Mouse (Mus musculus) hindbrain, embryonic 11.5 days (tissue): ENCODE results near the gene Ambra1. TPM values are rescaled to one million over a fixed set of nuclear protein-coding genes. Genes with fewer than 3 reads are reported as not detected.

Experiments used
- ATAC-seq: fragments of 200-750 bp; cut with Nextera tagmentation; 2 replicates; pipeline ENCODE4 v1.8.0; 2017; ENCODE audit warnings: mild to moderate bottlenecking, moderate TSS enrichment, moderate library complexity; ENCODE audit not compliant: low FRiP score
- DNase-seq: peaks from one replicate; pipeline ENCODE4 v3.0.0-alpha.2; 2015; ENCODE audit warnings: low spot score
- H3K27ac ChIP-seq: fragments of 300-500 bp; sonication (generic); 2 replicates; pipeline ENCODE4 v1.5.1; 2014; ENCODE audit warnings: mild to moderate bottlenecking, low read depth, low read length
- H3K27me3 ChIP-seq: fragments of 300-500 bp; sonication (generic); 2 replicates; pipeline ENCODE4 v1.6.1; 2014; ENCODE audit warnings: mild to moderate bottlenecking, low read length, moderate library complexity, mixed read lengths; ENCODE audit not compliant: control insufficient read depth, insufficient read depth
- H3K36me3 ChIP-seq: fragments of 300-500 bp; sonication (generic); 2 replicates; pipeline ENCODE4 v1.6.1; 2014; ENCODE audit warnings: mild to moderate bottlenecking, low read length, moderate library complexity, mixed read lengths; ENCODE audit not compliant: control insufficient read depth, insufficient read depth
- H3K4me1 ChIP-seq: fragments of 300-500 bp; sonication (generic); replicated peaks from 2 replicates; pipeline ENCODE4 v1.6.1; 2014; ENCODE audit warnings: low read length, mixed read lengths; ENCODE audit not compliant: control insufficient read depth, insufficient read depth
- H3K4me2 ChIP-seq: fragments of 300-500 bp; sonication (generic); replicated peaks from 2 replicates; pipeline ENCODE4 v1.6.1; 2014; ENCODE audit warnings: mild to moderate bottlenecking, low read depth, low read length
- H3K4me3 ChIP-seq: fragments of 300-500 bp; sonication (generic); 2 replicates; pipeline ENCODE4 v1.5.1; 2014; ENCODE audit warnings: low read depth, low read length
- H3K9ac ChIP-seq: fragments of 300-500 bp; sonication (generic); 2 replicates; pipeline ENCODE4 v1.6.1; 2014; ENCODE audit warnings: low read depth, low read length
- H3K9me3 ChIP-seq: fragments of 300-500 bp; sonication (generic); 2 replicates; pipeline ENCODE4 v1.6.1; 2016; ENCODE audit warnings: low read length; ENCODE audit not compliant: control insufficient read depth
- WGBS: fragments of 180-500 bp; shearing (Covaris S2); extraction: QIAGEN DNeasy Blood & Tissue Kit; methylation state at CpG from one replicate; pipeline ENCODE4 v1.1.7; 2014; 5-methylcytosine and 5-hydroxymethylcytosine counted together
- polyA plus RNA-seq: library from polyadenylated mRNA; unstranded; fragments of >200 nt; fragmentation: Nextera tagmentation; extraction: Ambion mirVana; gene quantifications from 2 replicates; pipeline ENCODE4 v1.2.1, GENCODE M21; 2014

Ambra1 gene
- polyA plus RNA-seq, 1 experiment from 2014 or later = 19.2 TPM

GRCm38 (mm10) chr2:91912616-91913015, 182.7 kb downstream of the Ambra1 start:
- H3K27me3 ChIP-seq = no peaks in the 10 kb centered on the region
- H3K27ac ChIP-seq = no peak overlapping the region
- DNase-seq (no peak), ATAC-seq (no peak)
- H3K36me3 ChIP-seq = peaks cover 13% of the 10 kb centered on the region
- H3K9ac ChIP-seq = no peak overlapping the region
- H3K4me1 ChIP-seq = no peaks in the 10 kb centered on the region
- 87% methylated on average over 3 of the region's 3 CpGs for WGBS
- H3K9me3 ChIP-seq = no peaks in the 10 kb centered on the region
- H3K4me3 ChIP-seq = no peak overlapping the region
- H3K4me2 ChIP-seq = no peak overlapping the region

GRCm38 (mm10) chr2:91913328-91914110, 183.6 kb downstream of the Ambra1 start:
- Histone ChIP-seq H3K36me3 (peaks cover 19% of the 10 kb centered on the region), H3K4me1 (no peaks in the 10 kb centered on the region), H3K27me3 (no peaks in the 10 kb centered on the region), H3K9ac (no peak overlapping the region), H3K27ac (no peak overlapping the region), H3K4me3 (no peak overlapping the region), H3K4me2 (no peak overlapping the region), H3K9me3 (no peaks in the 10 kb centered on the region)
- 88% methylated on average over 7 of the region's 7 CpGs for WGBS
- ATAC-seq = no peak
- DNase-seq = no peak

GRCm38 (mm10) chr2:91916346-91916977, 186.5 kb downstream of the Ambra1 start:
- H3K4me1 ChIP-seq = 0 out of 2 replicates have a peak, but pooled peaks cover 2% of the 10 kb centered on the region
- H3K4me2 ChIP-seq = no peak overlapping the region
- no peak overlapping the region for H3K9ac ChIP-seq
- H3K9me3 ChIP-seq = no peaks in the 10 kb centered on the region
- peaks cover 9% of the 10 kb centered on the region; the same call in 1 of the 2 replicates for H3K27me3 ChIP-seq
- ATAC-seq (no peak), DNase-seq (no peak)
- WGBS = 93% methylated on average over 7 of the region's 7 CpGs
- no peak overlapping the region for H3K4me3 ChIP-seq
- H3K36me3 ChIP-seq = peaks cover 19% of the 10 kb centered on the region
- no peak overlapping the region for H3K27ac ChIP-seq

- no peak overlapping the region for H3K4me3 ChIP-seq
- WGBS = 87% methylated on average over 7 of the region's 7 CpGs
- ATAC-seq = no peak
- H3K27ac ChIP-seq = no peak overlapping the region
- H3K9me3 ChIP-seq = no peaks in the 10 kb centered on the region
- H3K4me2 ChIP-seq = no peak overlapping the region
- 0 out of 2 replicates have a peak, but pooled peaks cover 2% of the 10 kb centered on the region for H3K4me1 ChIP-seq
- H3K27me3 ChIP-seq = peaks cover 13% of the 10 kb centered on the region
- H3K9ac ChIP-seq = no peak overlapping the region
- DNase-seq = no peak
- H3K36me3 ChIP-seq = peaks cover 15% of the 10 kb centered on the region
Observed at GRCm38 (mm10) chr2:91917096-91917495, 187.2 kb downstream of the Ambra1 start.

GRCm38 (mm10) chr2:91920130-91920529, 190.2 kb downstream of the Ambra1 start:
- H3K4me2 ChIP-seq = no peak overlapping the region
- no peaks in the 10 kb centered on the region for H3K9me3 ChIP-seq
- H3K27ac ChIP-seq = no peak overlapping the region
- no peak for ATAC-seq
- no peak overlapping the region for H3K4me3 ChIP-seq
- 72% methylated on average over 4 of the region's 4 CpGs for WGBS
- H3K4me1 ChIP-seq = 0 out of 2 replicates have a peak, but pooled peaks cover 2% of the 10 kb centered on the region
- peaks cover 10% of the 10 kb centered on the region; the same call in 1 of the 2 replicates for H3K36me3 ChIP-seq
- no peak for DNase-seq
- peaks cover 30% of the 10 kb centered on the region for H3K27me3 ChIP-seq
- no peak overlapping the region for H3K9ac ChIP-seq

GRCm38 (mm10) chr2:91921181-91921789, 191.4 kb downstream of the Ambra1 start:
- Histone ChIP-seq H3K4me3 (peak overlapping the region; percentile 47), H3K9ac (no peak overlapping the region), H3K36me3 (peaks cover 10% of the 10 kb centered on the region; the same call in 1 of the 2 replicates), H3K27me3 (peaks cover 30% of the 10 kb centered on the region), H3K4me1 (0 out of 2 replicates have a peak, but pooled peaks cover 2% of the 10 kb centered on the region), H3K4me2 (peak overlapping the region; percentile 67), H3K9me3 (no peaks in the 10 kb centered on the region), H3K27ac (no peak overlapping the region)
- peak; percentile 62 for DNase-seq
- WGBS = 5% methylated on average over 31 of the region's 31 CpGs
- peak; percentile 7; the same call in 1 of the 2 replicates for ATAC-seq

- Histone ChIP-seq H3K9me3 (no peaks in the 10 kb centered on the region), H3K4me3 (peak overlapping the region; percentile 47), H3K36me3 (peaks cover 7% of the 10 kb centered on the region; the same call in 1 of the 2 replicates), H3K27me3 (peaks cover 30% of the 10 kb centered on the region), H3K4me1 (0 out of 2 replicates have a peak, but pooled peaks cover 2% of the 10 kb centered on the region), H3K9ac (peak overlapping the region; percentile 28; the same call in 1 of the 2 replicates), H3K27ac (no peak overlapping the region), H3K4me2 (peak overlapping the region; percentile 67)
- under 1% methylated on average over 56 of the region's 64 CpGs for WGBS
- DNase-seq (peak; percentile 85), ATAC-seq (peak; percentile 76)
Observed at GRCm38 (mm10) chr2:91921790-91922570, 192.0 kb downstream of the Ambra1 start.
